7 mouse cellular contexts compared by ENCODE assay signal in the genomic region with DNA sequence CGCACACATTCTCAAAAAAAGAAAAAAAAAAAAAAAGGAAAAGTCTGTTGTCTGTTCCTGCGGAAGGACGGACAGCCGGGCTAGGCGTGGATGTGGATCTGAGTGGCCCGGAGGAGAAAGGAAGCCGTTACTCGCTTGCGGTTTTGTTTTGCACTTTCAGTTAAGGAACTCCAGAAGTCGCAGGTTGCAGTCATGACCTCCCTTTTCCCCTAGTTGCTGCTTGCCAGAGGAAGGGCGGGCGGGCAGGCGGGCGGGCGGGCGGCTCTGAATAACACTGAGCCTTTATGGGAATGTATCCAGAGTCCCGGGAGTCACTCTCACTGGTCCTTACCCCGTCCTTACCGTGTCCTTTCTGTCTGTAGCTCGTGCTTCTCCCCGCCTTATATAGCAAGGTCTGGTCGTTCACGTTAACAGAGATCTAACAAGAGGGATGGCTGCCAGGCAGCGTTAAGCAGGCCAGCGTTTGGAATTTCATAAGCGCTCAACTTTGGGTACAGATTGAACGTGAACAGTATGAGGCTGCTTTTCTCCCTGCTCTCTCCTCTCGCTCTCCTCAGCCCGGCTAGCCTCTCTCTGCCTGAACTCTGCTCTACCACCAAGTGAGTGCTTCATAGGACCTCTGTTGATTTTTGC.
DNase-seq lines count a peak whose midpoint lies in the region; ATAC-seq and TF ChIP-seq lines count a peak whose summit lies in the region.

No protein-coding gene starts in this region.

- peak; percentile 73 for ATAC-seq in lung, embryonic 14.5 days (ENCODE audit: insufficient read depth)
- ATAC-seq in neural tube, embryonic 15.5 days (ENCODE audit: low FRiP score): no peak

- H3K4me2 ChIP-seq in lung, embryonic 14.5 days: peak overlapping the region; percentile 58
- H3K4me2 ChIP-seq in neural tube, embryonic 15.5 days: peak overlapping the region; percentile 45

- 3% methylated on average over 29 of the region's 29 CpGs for WGBS in lung, embryonic 14.5 days
- 15% methylated on average over 29 of the region's 29 CpGs for WGBS in neural tube, embryonic 15.5 days

- H3K9ac ChIP-seq in lung, embryonic 14.5 days: peak overlapping the region; percentile 44
- H3K9ac ChIP-seq in neural tube, embryonic 15.5 days (replicated peaks): no peak overlapping the region

- H3K27me3 ChIP-seq in lung, embryonic 14.5 days (ENCODE audit: insufficient read depth, low read length): no peaks in the 10 kb centered on the region
- H3K27me3 ChIP-seq in neural tube, embryonic 15.5 days (replicated peaks): no peaks in the 10 kb centered on the region

- intact Hi-C loops in left cerebral cortex, postnatal 25 days (cut with DNase I): loop anchor here (5.0 kb wide), 1 partner anchor 35 kb away; no protein-coding TSS in a partner anchor

- peak overlapping the region; percentile 97 for H3K27ac ChIP-seq in lung, embryonic 14.5 days (ENCODE audit: low read depth)
- H3K27ac ChIP-seq in neural tube, embryonic 15.5 days (replicated peaks): peak overlapping the region; percentile 74

- peak overlapping the region; percentile 20 for H3K4me3 ChIP-seq in lung, embryonic 14.5 days (ENCODE audit: low read depth, low read length)
- H3K4me3 ChIP-seq in neural tube, embryonic 15.5 days (replicated peaks): 0 out of 2 replicates have a peak overlapping the region, but pooled peaks have one; percentile 5

- peaks cover 21% of the 10 kb centered on the region for H3K4me1 ChIP-seq in lung, embryonic 14.5 days (ENCODE audit: insufficient read depth)
- H3K4me1 ChIP-seq in neural tube, embryonic 15.5 days: peaks cover 58% of the 10 kb centered on the region

- no peaks in the 10 kb centered on the region for H3K9me3 ChIP-seq in lung, embryonic 14.5 days (ENCODE audit: low read depth, low read length)
- no peaks in the 10 kb centered on the region for H3K9me3 ChIP-seq in neural tube, embryonic 15.5 days (replicated peaks)

- DNase-seq in adipocyte (ENCODE audit: low spot score): peak; percentile 88
- DNase-seq in embryo, embryonic 9.5 days (ENCODE audit: extremely low spot score): peak; percentile 50
- DNase-seq in heart, adult 9 months (ENCODE audit: low spot score in 2 of 2): peak; percentile 86 to 91
- DNase-seq in kidney, adult 18-20 months: peak; percentile 75
- peak; percentile 79 for DNase-seq in lung, embryonic 14.5 days
- no peak for DNase-seq in left cerebral cortex, postnatal 25 days (ENCODE audit: low spot score in 2 of 2)

- peaks cover 18% of the 10 kb centered on the region for H3K36me3 ChIP-seq in lung, embryonic 14.5 days (ENCODE audit: insufficient read depth)
- no peaks in the 10 kb centered on the region for H3K36me3 ChIP-seq in neural tube, embryonic 15.5 days

- no peak for TF ChIP-seq CTCF in lung, embryonic 14.5 days (IDR thresholded peaks at IDR 0.05; ENCODE audit: low read depth)

Comparison
In these comparisons a context has a peak if more than half of its experiments do, and no peak if none do; other contexts are left out.
1. DNase-seq: peak in adipocyte (single experiment), embryo, embryonic 9.5 days (single experiment), heart, adult 9 months (2 of 2), kidney, adult 18-20 months (single experiment) and lung, embryonic 14.5 days (single experiment); none in left cerebral cortex, postnatal 25 days (0 of 2).